In genomic region chr13:58181607-58182551, GRCm38 (mm10) we compare ENCODE assay signal across 28 mouse cellular contexts. TPM values are rescaled to one million over a fixed set of nuclear protein-coding genes. Genes with fewer than 3 reads are reported as not detected.
A peak's percentile ranks its signal among the peaks of the same experiment; 100 is the strongest.
DNase-seq lines count a peak whose midpoint lies in the region; ATAC-seq and TF ChIP-seq lines count a peak whose summit lies in the region.
"Had no signal": no experiment of that assay in that cellular context is flagged by ENCODE, and none has a peak within 500 bp of the region (broad histone marks: within the 10 kb centered on the region; RNA-seq: fewer than 3 reads in every experiment).

No protein-coding gene starts in this region.

- no peaks in the 10 kb centered on the region for H3K27me3 ChIP-seq in kidney, postnatal 0 days (ENCODE audit: insufficient read depth, low read length)
- no peaks in the 10 kb centered on the region for H3K27me3 ChIP-seq in intestine, embryonic 15.5 days (replicated peaks)
- no peaks in the 10 kb centered on the region for H3K27me3 ChIP-seq in liver, embryonic 15.5 days
- H3K27me3 ChIP-seq: CH12.LX; embryonic facial prominence, embryonic 15.5 days; forebrain, embryonic 13.5 days; hindbrain, embryonic 13.5 days; megakaryocyte, embryonic 14.5 days; midbrain, embryonic 13.5 days had no signal

- no peak for TF ChIP-seq CTCF in kidney, postnatal 0 days (IDR thresholded peaks at IDR 0.05; ENCODE audit: low read depth)

- H3K4me2 ChIP-seq in kidney, postnatal 0 days (ENCODE audit: low read length) = no peak overlapping the region
- H3K4me2 ChIP-seq in intestine, embryonic 15.5 days (replicated peaks) = peak overlapping the region; percentile 17; the same call in 1 of the 2 replicates
- H3K4me2 ChIP-seq in liver, embryonic 15.5 days = no peak overlapping the region
- H3K4me2 ChIP-seq: embryonic facial prominence, embryonic 15.5 days; forebrain, embryonic 13.5 days; heart, embryonic 11.5 days; hindbrain, embryonic 13.5 days; midbrain, embryonic 13.5 days had no signal

- ATAC-seq in kidney, postnatal 0 days (replicated peaks; ENCODE audit: low FRiP score, low read depth) = no peak
- peak; percentile 78 for ATAC-seq in intestine, embryonic 15.5 days
- no peak for ATAC-seq in liver, embryonic 15.5 days (ENCODE audit: insufficient read depth)
- ATAC-seq: activated CD4-positive, CD25-positive, alpha-beta regulatory T cell, adult 4 months; forebrain, embryonic 13.5 days; lung, postnatal 0 days; midbrain, embryonic 13.5 days had no signal

- no peaks in the 10 kb centered on the region for H3K4me1 ChIP-seq in kidney, postnatal 0 days (replicated peaks; ENCODE audit: insufficient read depth, low read length)
- 0 out of 2 replicates have a peak, but pooled peaks cover 3% of the 10 kb centered on the region for H3K4me1 ChIP-seq in intestine, embryonic 15.5 days (replicated peaks)
- no peaks in the 10 kb centered on the region for H3K4me1 ChIP-seq in liver, embryonic 15.5 days (replicated peaks)
- H3K4me1 ChIP-seq: embryonic facial prominence, embryonic 10.5 days; embryonic facial prominence, embryonic 15.5 days; forebrain, embryonic 13.5 days; hindbrain, embryonic 13.5 days; midbrain, embryonic 13.5 days had no signal

- H3K9ac ChIP-seq in kidney, postnatal 0 days (ENCODE audit: low read depth, low read length) = no peak overlapping the region
- no peak overlapping the region for H3K9ac ChIP-seq in intestine, embryonic 15.5 days
- H3K9ac ChIP-seq in liver, embryonic 15.5 days = no peak overlapping the region
- H3K9ac ChIP-seq: embryonic facial prominence, embryonic 15.5 days; forebrain, embryonic 13.5 days; hindbrain, embryonic 13.5 days; liver, embryonic 14.5 days; midbrain, embryonic 13.5 days had no signal

- peaks cover 9% of the 10 kb centered on the region; the same call in 1 of the 2 replicates for H3K36me3 ChIP-seq in kidney, postnatal 0 days (ENCODE audit: insufficient read depth, low read length)
- peaks cover 15% of the 10 kb centered on the region; the same call in 1 of the 2 replicates for H3K36me3 ChIP-seq in intestine, embryonic 15.5 days
- H3K36me3 ChIP-seq in liver, embryonic 15.5 days (replicated peaks) = peaks cover 68% of the 10 kb centered on the region

- no peak overlapping the region for H3K4me3 ChIP-seq in kidney, postnatal 0 days (replicated peaks; ENCODE audit: low read depth, low read length)
- H3K4me3 ChIP-seq in intestine, embryonic 15.5 days (replicated peaks) = no peak overlapping the region
- H3K4me3 ChIP-seq in liver, embryonic 15.5 days (replicated peaks) = no peak overlapping the region
- H3K4me3 ChIP-seq: embryonic facial prominence, embryonic 10.5 days; embryonic facial prominence, embryonic 15.5 days; forebrain, embryonic 13.5 days; hindbrain, embryonic 13.5 days; megakaryocyte, embryonic 14.5 days; midbrain, embryonic 13.5 days had no signal

- no peaks in the 10 kb centered on the region for H3K9me3 ChIP-seq in kidney, postnatal 0 days (replicated peaks; ENCODE audit: low read length)
- no peaks in the 10 kb centered on the region for H3K9me3 ChIP-seq in intestine, embryonic 15.5 days
- H3K9me3 ChIP-seq in liver, embryonic 15.5 days (replicated peaks) = no peaks in the 10 kb centered on the region
- H3K9me3 ChIP-seq: embryonic facial prominence, embryonic 10.5 days; embryonic facial prominence, embryonic 15.5 days; forebrain, embryonic 13.5 days; hindbrain, embryonic 13.5 days; megakaryocyte, embryonic 14.5 days; midbrain, embryonic 13.5 days had no signal

- DNase-seq in heart, adult 11 months = peak; percentile 70
- no peak for DNase-seq in heart, postnatal 4 days
- DNase-seq in kidney, postnatal 0 days (ENCODE audit: low spot score) = no peak
- DNase-seq in kidney, postnatal 25 days = no peak
- no peak for DNase-seq in lung, adult 18-20 months
- DNase-seq in urinary bladder, postnatal 4 days (ENCODE audit: low spot score in 2 of 2) = no peak
- DNase-seq: adrenal gland, adult 2 months; adrenal gland, postnatal 36 days; cerebellum, adult 2 months; cerebellum, postnatal 25 days; gastrocnemius, postnatal 25 days; heart, adult 18-20 months; heart, postnatal 36 days; lung, postnatal 4 days; thymus, postnatal 4 days had no signal

- 0 out of 2 replicates have a peak overlapping the region, but pooled peaks have one; percentile 44 for H3K27ac ChIP-seq in kidney, postnatal 0 days
- peak overlapping the region; percentile 60 for H3K27ac ChIP-seq in intestine, embryonic 15.5 days
- peak overlapping the region; percentile 62; the same call in 1 of the 2 replicates for H3K27ac ChIP-seq in liver, embryonic 15.5 days (replicated peaks)
- H3K27ac ChIP-seq: embryonic facial prominence, embryonic 10.5 days; embryonic facial prominence, embryonic 15.5 days; forebrain, embryonic 13.5 days; hindbrain, embryonic 13.5 days; liver, embryonic 14.5 days; midbrain, embryonic 13.5 days had no signal

- WGBS in kidney, postnatal 0 days = 59% methylated on average over 14 of the region's 14 CpGs
- WGBS in intestine, embryonic 15.5 days = 64% methylated on average over 14 of the region's 14 CpGs
- 76% methylated on average over 14 of the region's 14 CpGs for WGBS in liver, embryonic 15.5 days (ENCODE audit: insufficient replicate concordance)

RNA-seq across cellular contexts. Expression of gene Idnk, which starts 24.4 kb away (rescaled TPM):
- total RNA-seq in heart, postnatal 4 days (2021) = 10 to 100 TPM; 16.7 to 17.6 TPM
- polyA plus RNA-seq in kidney, postnatal 0 days (2015; fragmentation: Nextera tagmentation; extraction: Ambion mirVana) = 48.5 and 48.7 TPM in 2 replicates
- polyA plus RNA-seq in intestine, embryonic 15.5 days (2015; fragmentation: Nextera tagmentation; extraction: Ambion mirVana) = 43.0 and 44.0 TPM in 2 replicates
- polyA plus RNA-seq in liver, embryonic 15.5 days (2015; fragmentation: Nextera tagmentation; extraction: Ambion mirVana) = 17.2 and 18.8 TPM in 2 replicates

RNA-seq across cellular contexts. Expression of gene Ubqln1, which starts 33.6 kb away (rescaled TPM):
- 10 to 100 TPM; 71.3 to 74.6 TPM for total RNA-seq in heart, postnatal 4 days (2021)
- 80.6 and 82.1 TPM in 2 replicates for polyA plus RNA-seq in kidney, postnatal 0 days (2015; fragmentation: Nextera tagmentation; extraction: Ambion mirVana)
- 102 and 107 TPM in 2 replicates for polyA plus RNA-seq in intestine, embryonic 15.5 days (2015; fragmentation: Nextera tagmentation; extraction: Ambion mirVana)
- 42.4 and 45.2 TPM in 2 replicates for polyA plus RNA-seq in liver, embryonic 15.5 days (2015; fragmentation: Nextera tagmentation; extraction: Ambion mirVana)

RNA-seq across cellular contexts. Expression of gene Hnrnpa0, which starts 53.5 kb away (rescaled TPM):
- 100 to 1,000 TPM; 191 to 196 TPM for total RNA-seq in heart, postnatal 4 days (2021)
- 54.7 and 54.8 TPM in 2 replicates for polyA plus RNA-seq in kidney, postnatal 0 days (2015; fragmentation: Nextera tagmentation; extraction: Ambion mirVana)
- polyA plus RNA-seq in intestine, embryonic 15.5 days (2015; fragmentation: Nextera tagmentation; extraction: Ambion mirVana) = 28.2 and 36.2 TPM in 2 replicates
- polyA plus RNA-seq in liver, embryonic 15.5 days (2015; fragmentation: Nextera tagmentation; extraction: Ambion mirVana) = 5.2 and 6.2 TPM in 2 replicates
